Mouse (Mus musculus): ENCODE data around the gene Stk35. TPM values are rescaled to one million over a fixed set of nuclear protein-coding genes. Genes with fewer than 3 reads are reported as not detected.

Gene Stk35
- 14.2 and 14.7 TPM in 2 replicates for total RNA-seq (2014; rRNA removed)
- polyA plus RNA-seq (2015; fragmentation: Nextera tagmentation; extraction: Ambion mirVana) = 5.4 and 6.5 TPM in 2 replicates

- WGBS = under 1% methylated on average over 56 of the region's 63 CpGs
- Histone ChIP-seq H3K4me2 (ENCODE audit: low read depth, low read length) (peak within 1 kb of the TSS; percentile 94), H3K9me3 (ENCODE audit: low read length) (no peaks in the 10 kb centered on the region), H3K4me1 (ENCODE audit: insufficient read depth, low read length) (peaks cover 17% of the 10 kb centered on the region; the same call in 1 of the 2 replicates), H3K36me3 (ENCODE audit: insufficient read depth, low read length) (no peaks in the 10 kb centered on the region), H3K27me3 (ENCODE audit: insufficient read depth, low read length) (no peaks in the 10 kb centered on the region), H3K9ac (replicated peaks; ENCODE audit: low read length) (peak within 1 kb of the TSS; percentile 88), H3K27ac (peak within 1 kb of the TSS; percentile 97), H3K4me3 (ENCODE audit: low read length) (peak within 1 kb of the TSS; percentile 98)
- ATAC-seq = peak; percentile 92
- DNase-seq (ENCODE audit: low spot score) = peak; percentile 93
- peak; percentile 43 for TF ChIP-seq CTCF (IDR thresholded peaks at IDR 0.05; ENCODE audit: low read depth)
Observed at GRCm38 (mm10) chr2:129800271-129800903, at the start of gene Stk35. Stk35 (plus strand) TSS chr2:129800517.

GRCm38 (mm10) chr2:129782046-129782445 lies 18.3 kb upstream of the Stk35 start:
- Histone ChIP-seq H3K4me3 (ENCODE audit: low read length) (no peak overlapping the region), H3K27me3 (ENCODE audit: insufficient read depth, low read length) (no peaks in the 10 kb centered on the region), H3K4me2 (ENCODE audit: low read depth, low read length) (no peak overlapping the region), H3K27ac (no peak overlapping the region), H3K4me1 (ENCODE audit: insufficient read depth, low read length) (no peaks in the 10 kb centered on the region), H3K9ac (replicated peaks; ENCODE audit: low read length) (no peak overlapping the region), H3K36me3 (ENCODE audit: insufficient read depth, low read length) (no peaks in the 10 kb centered on the region), H3K9me3 (ENCODE audit: low read length) (no peaks in the 10 kb centered on the region)
- ATAC-seq (no peak), DNase-seq (ENCODE audit: low spot score) (no peak)
- 74% methylated on average over 1 of the region's 1 CpGs for WGBS
- no peak for TF ChIP-seq CTCF (IDR thresholded peaks at IDR 0.05; ENCODE audit: low read depth)

GRCm38 (mm10) chr2:129796501-129796900 lies 3.8 kb upstream of the Stk35 start:
- ATAC-seq = no peak
- Histone ChIP-seq H3K4me3 (ENCODE audit: low read length) (no peak overlapping the region), H3K36me3 (ENCODE audit: insufficient read depth, low read length) (no peaks in the 10 kb centered on the region), H3K27ac (no peak overlapping the region), H3K9ac (replicated peaks; ENCODE audit: low read length) (no peak overlapping the region), H3K9me3 (ENCODE audit: low read length) (no peaks in the 10 kb centered on the region), H3K4me1 (ENCODE audit: insufficient read depth, low read length) (0 out of 2 replicates have a peak, but pooled peaks cover 4% of the 10 kb centered on the region), H3K4me2 (ENCODE audit: low read depth, low read length) (no peak overlapping the region), H3K27me3 (ENCODE audit: insufficient read depth, low read length) (no peaks in the 10 kb centered on the region)
- DNase-seq (ENCODE audit: low spot score) = no peak
- 90% methylated on average over 2 of the region's 2 CpGs for WGBS
- TF ChIP-seq CTCF (IDR thresholded peaks at IDR 0.05; ENCODE audit: low read depth) = no peak

- no peak for TF ChIP-seq CTCF (IDR thresholded peaks at IDR 0.05; ENCODE audit: low read depth)
- no peak overlapping the region for H3K27ac ChIP-seq
- no peak for DNase-seq (ENCODE audit: low spot score)
- H3K4me1 ChIP-seq (ENCODE audit: insufficient read depth, low read length) = peaks cover 9% of the 10 kb centered on the region; the same call in 1 of the 2 replicates
- H3K27me3 ChIP-seq (ENCODE audit: insufficient read depth, low read length) = no peaks in the 10 kb centered on the region
- ATAC-seq = no peak
- H3K36me3 ChIP-seq (ENCODE audit: insufficient read depth, low read length) = no peaks in the 10 kb centered on the region
- H3K9ac ChIP-seq (replicated peaks; ENCODE audit: low read length) = no peak overlapping the region
- H3K4me3 ChIP-seq (ENCODE audit: low read length) = no peak overlapping the region
- no peaks in the 10 kb centered on the region for H3K9me3 ChIP-seq (ENCODE audit: low read length)
- no peak overlapping the region for H3K4me2 ChIP-seq (ENCODE audit: low read depth, low read length)
- WGBS = 33% methylated on average over 1 of the region's 3 CpGs
Observed at GRCm38 (mm10) chr2:129797709-129798108, 2.6 kb upstream of the Stk35 start.

- Histone ChIP-seq H3K4me1 (ENCODE audit: insufficient read depth, low read length) (peaks cover 16% of the 10 kb centered on the region; the same call in 1 of the 2 replicates), H3K9ac (replicated peaks; ENCODE audit: low read length) (no peak overlapping the region), H3K9me3 (ENCODE audit: low read length) (no peaks in the 10 kb centered on the region), H3K4me3 (ENCODE audit: low read length) (no peak overlapping the region), H3K4me2 (ENCODE audit: low read depth, low read length) (no peak overlapping the region), H3K36me3 (ENCODE audit: insufficient read depth, low read length) (no peaks in the 10 kb centered on the region), H3K27me3 (ENCODE audit: insufficient read depth, low read length) (no peaks in the 10 kb centered on the region), H3K27ac (no peak overlapping the region)
- ATAC-seq = no peak
- DNase-seq (ENCODE audit: low spot score) = no peak
- TF ChIP-seq CTCF (IDR thresholded peaks at IDR 0.05; ENCODE audit: low read depth) = no peak
Observed at GRCm38 (mm10) chr2:129798410-129798809, 1.9 kb upstream of the Stk35 start.

- ATAC-seq (no peak; the same call in 1 of the 2 replicates), DNase-seq (ENCODE audit: low spot score) (no peak)
- Histone ChIP-seq H3K4me1 (ENCODE audit: insufficient read depth, low read length) (peaks cover 22% of the 10 kb centered on the region), H3K27me3 (ENCODE audit: insufficient read depth, low read length) (no peaks in the 10 kb centered on the region), H3K27ac (peak overlapping the region; percentile 97), H3K9me3 (ENCODE audit: low read length) (no peaks in the 10 kb centered on the region), H3K4me2 (ENCODE audit: low read depth, low read length) (peak overlapping the region; percentile 94), H3K4me3 (ENCODE audit: low read length) (peak overlapping the region; percentile 98), H3K9ac (replicated peaks; ENCODE audit: low read length) (peak overlapping the region; percentile 88), H3K36me3 (ENCODE audit: insufficient read depth, low read length) (no peaks in the 10 kb centered on the region)
- TF ChIP-seq CTCF (IDR thresholded peaks at IDR 0.05; ENCODE audit: low read depth) = no peak
- 0% methylated on average over 31 of the region's 32 CpGs for WGBS
Observed at GRCm38 (mm10) chr2:129800904-129801230, 550 bp downstream of the Stk35 start.
